Mouse (Mus musculus) ZHBTc4 (cell line): ENCODE measurements around the gene Speer4d.
A peak's percentile ranks its signal among the peaks of the same experiment; 100 is the strongest.
"Not testable (repeated sequence)": the region's sequence is repeated elsewhere in the genome, so short reads cannot be mapped to it uniquely, and the experiment has no call there.

Experiments used
- DNase-seq: peaks from one replicate; pipeline ENCODE4 v3.0.0-alpha.2; 2011; ENCODE audit warnings: low read depth, low spot score

Speer4d gene

GRCm38 (mm10) chr5:15618764-15619163, at the start of gene Speer4d:
Gene Speer4d, plus strand, starts transcription at chr5:15619064.
- DNase-seq = not testable (repeated sequence)

- DNase-seq = not testable (repeated sequence)
Observed at GRCm38 (mm10) chr5:15573735-15574134, 45.1 kb upstream of the Speer4d start.

GRCm38 (mm10) chr5:15577033-15577432, 41.8 kb upstream of the Speer4d start, which contains the start of gene Gm21083:
Gene Gm21083, plus strand, starts transcription at chr5:15577333.
- not testable (repeated sequence) for DNase-seq

- DNase-seq = peak; percentile 33
Observed at GRCm38 (mm10) chr5:15586351-15586750, 32.5 kb upstream of the Speer4d start.

- peak; percentile 58 for DNase-seq
Observed at GRCm38 (mm10) chr5:15588291-15588690, 30.6 kb upstream of the Speer4d start.

GRCm38 (mm10) chr5:15590635-15591034, 28.2 kb upstream of the Speer4d start:
- DNase-seq = not testable (repeated sequence)

- DNase-seq = not testable (repeated sequence)
Observed at GRCm38 (mm10) chr5:15591577-15591976, 27.3 kb upstream of the Speer4d start.

- not testable (repeated sequence) for DNase-seq
Observed at GRCm38 (mm10) chr5:15598831-15599230, 20.0 kb upstream of the Speer4d start.

GRCm38 (mm10) chr5:15600342-15600741, 18.5 kb upstream of the Speer4d start:
- peak; percentile 36 for DNase-seq

GRCm38 (mm10) chr5:15601481-15601880, 17.4 kb upstream of the Speer4d start:
- not testable (repeated sequence) for DNase-seq

- not testable (repeated sequence) for DNase-seq
Observed at GRCm38 (mm10) chr5:15601960-15602359, 16.9 kb upstream of the Speer4d start.

GRCm38 (mm10) chr5:15602424-15602947, 16.4 kb upstream of the Speer4d start:
- not testable (repeated sequence) for DNase-seq

- not testable (repeated sequence) for DNase-seq
Observed at GRCm38 (mm10) chr5:15603008-15603407, 15.9 kb upstream of the Speer4d start.

- not testable (repeated sequence) for DNase-seq
Observed at GRCm38 (mm10) chr5:15603585-15603984, 15.3 kb upstream of the Speer4d start.

- not testable (repeated sequence) for DNase-seq
Observed at GRCm38 (mm10) chr5:15606677-15607076, 12.2 kb upstream of the Speer4d start.

- DNase-seq = not testable (repeated sequence)
Observed at GRCm38 (mm10) chr5:15610695-15611094, 8.2 kb upstream of the Speer4d start.

- not testable (repeated sequence) for DNase-seq
Observed at GRCm38 (mm10) chr5:15616195-15616594, 2.7 kb upstream of the Speer4d start.

GRCm38 (mm10) chr5:15628136-15628535, 9.3 kb downstream of the Speer4d start:
- DNase-seq = not testable (repeated sequence)

GRCm38 (mm10) chr5:15630068-15630467, 11.2 kb downstream of the Speer4d start:
- peak; percentile 28 for DNase-seq

GRCm38 (mm10) chr5:15637637-15638036, 18.8 kb downstream of the Speer4d start:
- DNase-seq = not testable (repeated sequence)

GRCm38 (mm10) chr5:15645707-15646106, 26.8 kb downstream of the Speer4d start:
- not testable (repeated sequence) for DNase-seq

- DNase-seq = not testable (repeated sequence)
Observed at GRCm38 (mm10) chr5:15652334-15652733, 33.5 kb downstream of the Speer4d start.

- not testable (repeated sequence) for DNase-seq
Observed at GRCm38 (mm10) chr5:15656959-15657358, 38.1 kb downstream of the Speer4d start, which contains the start of gene 4930572O03Rik. Gene 4930572O03Rik, minus strand, starts transcription at chr5:15657059.
